Mouse (Mus musculus) C2C12 (cell line): Measurements from ENCODE around the gene Rab8b. TPM values are rescaled to one million over a fixed set of nuclear protein-coding genes. Genes with fewer than 3 reads are reported as not detected.

Experiments used
- H3K27me3 ChIP-seq: one replicate; pipeline ENCODE4 v1.6.1; 2011; ENCODE audit not compliant: control insufficient read depth, insufficient read depth, insufficient read length
- H3K36me3 ChIP-seq: one replicate; pipeline ENCODE4 v1.6.1; 2011; ENCODE audit not compliant: control insufficient read depth, insufficient read depth
- H3K4me3 ChIP-seq: one replicate; pipeline ENCODE4 v1.5.1; 2011; ENCODE audit warnings: mild to moderate bottlenecking, control low read depth; ENCODE audit not compliant: poor library complexity, insufficient read depth, severe bottlenecking
- H3K79me2 ChIP-seq: one replicate; pipeline ENCODE4 v1.6.1; 2011; ENCODE audit not compliant: control insufficient read depth, insufficient read depth
- H3K79me3 ChIP-seq: one replicate; pipeline ENCODE4 v1.6.1; 2011; ENCODE audit warnings: low read depth, control low read depth
- H3ac ChIP-seq: one replicate; pipeline ENCODE3; 2011; ENCODE audit warnings: low read depth; ENCODE audit not compliant: control insufficient read depth, insufficient read length
- CEBPB ChIP-seq: IDR thresholded peaks from one replicate; pipeline ENCODE4 v1.6.1; 2011; ENCODE audit warnings: low read depth, mild to moderate bottlenecking, control low read depth, moderate library complexity
- CTCF ChIP-seq: IDR thresholded peaks from one replicate; pipeline ENCODE4 v1.5.1; 2011; ENCODE audit not compliant: control insufficient read depth, insufficient read depth, insufficient read length
- FOSL1 ChIP-seq: IDR thresholded peaks from one replicate; pipeline ENCODE4 v1.8.0; 2011; ENCODE audit warnings: mild to moderate bottlenecking, low read length; ENCODE audit not compliant: poor library complexity, insufficient read depth, severe bottlenecking
- MAX ChIP-seq: IDR thresholded peaks from one replicate; pipeline ENCODE4 v1.6.1; 2011; ENCODE audit warnings: mild to moderate bottlenecking, control low read depth
- MYOD1 ChIP-seq: IDR thresholded peaks from one replicate; pipeline ENCODE4 v1.6.1; 2011; ENCODE audit warnings: low read depth; ENCODE audit not compliant: control insufficient read depth, insufficient read length
- MYOG ChIP-seq: IDR thresholded peaks from one replicate; pipeline ENCODE4 v1.6.1; 2011; ENCODE audit not compliant: control insufficient read depth, insufficient read length; ENCODE audit errors: extremely low read depth
- USF1 ChIP-seq: IDR thresholded peaks from one replicate; pipeline ENCODE4 v1.6.1; 2011; ENCODE audit warnings: low read depth, mild to moderate bottlenecking, control low read depth, moderate library complexity
- polyA plus RNA-seq: library from polyadenylated mRNA; unstranded; fragments of >200 nt; fragmentation: generic; extraction: Trizol; gene quantifications from one replicate; pipeline ENCODE4 v1.2.1, GENCODE M21; 2012; ENCODE audit warnings: missing spikeins

Gene Rab8b
- polyA plus RNA-seq, 1 experiment, result 4.1 TPM

DNA sequence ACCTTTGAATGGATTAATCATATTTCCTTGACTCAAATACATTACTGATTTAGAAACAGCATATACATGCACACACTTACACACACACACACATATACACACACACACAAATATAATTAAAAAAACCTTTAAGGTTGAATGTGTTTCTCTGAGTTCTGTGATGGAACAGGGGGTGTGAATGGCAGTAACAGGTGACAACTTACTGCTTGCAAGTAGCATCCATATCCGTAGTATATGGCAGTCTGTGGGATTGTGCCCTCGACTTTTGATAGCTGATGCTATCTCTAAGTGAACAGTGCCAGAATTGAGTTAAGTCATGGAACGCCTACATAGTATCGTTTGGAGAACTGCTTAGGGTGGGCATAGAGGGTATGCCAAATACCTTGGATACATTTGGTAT lies 57.3 kb downstream of the Rab8b start:
- H3K79me2 ChIP-seq, result no peaks in the 10 kb centered on the region
- H3K79me3 ChIP-seq, result no peaks in the 10 kb centered on the region
- H3K4me3 ChIP-seq, result no peak overlapping the region
- H3K27me3 ChIP-seq, result no peaks in the 10 kb centered on the region
- peaks cover 8% of the 10 kb centered on the region for H3K36me3 ChIP-seq
- H3ac ChIP-seq, result no peak overlapping the region
- TF ChIP-seq FOSL1, result no peak
- no peak for TF ChIP-seq CTCF
- TF ChIP-seq MAX, result no peak
- TF ChIP-seq CEBPB, result no peak
- TF ChIP-seq MYOD1, result peak; percentile 48
- no peak for TF ChIP-seq MYOG
- TF ChIP-seq USF1, result no peak

DNA sequence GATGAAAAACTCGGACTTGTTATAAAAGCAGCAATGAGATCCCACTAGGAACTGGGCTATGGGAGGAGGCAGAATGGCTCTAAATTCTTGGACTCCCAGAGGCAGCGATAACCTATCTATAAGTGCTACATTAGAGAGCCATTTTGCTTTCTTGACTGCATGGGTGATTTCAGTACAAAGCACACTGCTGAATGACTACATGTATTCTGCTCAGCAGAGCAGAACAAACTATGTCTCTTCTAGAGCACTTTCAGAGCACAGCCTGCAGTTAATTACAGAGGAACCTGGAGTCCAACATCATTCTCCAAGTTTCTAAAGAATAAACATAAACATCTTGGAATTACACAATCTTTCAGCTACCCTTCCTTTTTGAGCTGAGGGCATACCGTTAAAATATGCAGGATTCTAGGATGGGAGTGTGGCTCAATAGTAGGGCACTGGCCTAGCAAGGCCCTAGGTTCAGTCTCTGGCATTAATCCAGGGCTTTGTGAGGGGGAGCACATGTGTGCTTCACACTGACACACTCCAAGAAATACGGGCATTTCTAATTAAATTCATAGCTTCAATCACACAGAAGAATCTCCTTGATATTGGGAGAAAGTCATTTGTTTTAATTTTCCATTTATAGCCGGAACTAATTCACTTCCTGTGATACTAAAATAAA lies 58.3 kb downstream of the Rab8b start:
- Histone ChIP-seq H3K79me3 (no peaks in the 10 kb centered on the region), H3K4me3 (no peak overlapping the region), H3ac (no peak overlapping the region), H3K79me2 (no peaks in the 10 kb centered on the region), H3K36me3 (peaks cover 8% of the 10 kb centered on the region), H3K27me3 (no peaks in the 10 kb centered on the region)
- TF ChIP-seq MYOD1 (no peak), MAX (no peak), USF1 (no peak)

DNA sequence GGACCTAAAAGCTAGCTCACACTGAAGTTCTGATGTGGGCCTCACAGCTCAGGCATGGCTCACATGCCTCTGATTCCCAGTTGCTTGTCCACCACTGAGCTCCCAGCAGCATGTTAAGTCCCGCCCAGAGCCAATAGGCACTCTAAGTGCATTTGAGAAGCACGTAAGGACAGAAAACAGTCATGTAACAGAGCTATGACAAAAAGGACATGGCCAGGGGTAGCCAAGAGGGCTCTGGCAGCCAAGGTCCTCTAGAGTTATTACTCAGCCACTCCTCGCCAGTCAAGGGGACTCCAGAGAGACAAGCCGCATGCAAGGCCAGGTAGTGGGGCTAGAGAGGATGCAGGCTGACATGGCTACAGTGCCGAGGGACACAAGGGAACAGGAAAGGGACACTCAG lies 60.0 kb downstream of the Rab8b start:
- TF ChIP-seq MYOG (no peak), MAX (no peak), MYOD1 (no peak), USF1 (no peak)
- Histone ChIP-seq H3K79me2 (no peaks in the 10 kb centered on the region), H3K79me3 (no peaks in the 10 kb centered on the region), H3ac (no peak overlapping the region), H3K27me3 (no peaks in the 10 kb centered on the region), H3K4me3 (no peak overlapping the region), H3K36me3 (peaks cover 8% of the 10 kb centered on the region)

DNA sequence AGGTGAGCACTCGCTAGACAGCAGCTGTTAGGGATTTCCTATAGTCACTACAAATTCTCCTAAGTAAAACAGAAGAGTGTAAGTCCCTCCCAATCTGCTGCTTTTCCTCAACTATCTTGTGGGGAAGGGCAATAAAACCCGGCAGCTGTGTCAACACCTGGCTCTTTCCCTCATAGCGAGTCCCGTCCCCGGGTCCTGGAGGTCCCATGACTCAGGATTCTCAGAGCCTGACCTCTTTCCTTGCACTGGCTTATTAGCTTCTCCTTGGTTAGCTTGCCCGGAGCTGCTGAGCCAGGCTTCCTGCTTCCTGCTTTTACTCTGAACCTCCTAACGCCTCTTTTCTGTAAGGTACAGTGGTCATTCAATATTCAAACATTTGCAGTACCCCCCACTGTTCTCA lies 63.6 kb downstream of the Rab8b start:
- Histone ChIP-seq H3ac (no peak overlapping the region), H3K79me2 (no peaks in the 10 kb centered on the region), H3K4me3 (no peak overlapping the region), H3K27me3 (no peaks in the 10 kb centered on the region), H3K36me3 (peaks cover 11% of the 10 kb centered on the region), H3K79me3 (no peaks in the 10 kb centered on the region)
- peak; percentile 93 for TF ChIP-seq MYOD1
- no peak for TF ChIP-seq MAX

DNA sequence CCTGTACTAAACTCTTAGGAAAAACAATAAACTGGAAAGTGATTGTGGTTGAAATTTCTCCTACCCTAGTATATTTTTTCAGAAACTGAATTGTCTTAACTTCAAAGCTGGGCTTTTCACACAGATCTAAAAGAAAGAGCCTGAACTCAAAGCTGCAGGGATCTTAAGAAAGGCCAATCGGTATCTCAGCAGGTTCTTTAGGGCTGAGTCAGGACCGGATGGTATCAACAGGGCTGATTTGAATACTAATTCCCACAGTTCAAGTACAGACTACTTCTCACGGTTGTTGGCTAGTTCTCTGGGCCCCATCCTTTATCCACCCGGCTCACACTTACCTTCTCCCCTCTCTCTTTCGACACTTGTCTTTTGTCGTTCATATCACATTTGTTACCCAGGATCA lies 66.9 kb downstream of the Rab8b start:
- Histone ChIP-seq H3K79me3 (no peaks in the 10 kb centered on the region), H3K27me3 (no peaks in the 10 kb centered on the region), H3ac (no peak overlapping the region), H3K4me3 (no peak overlapping the region), H3K36me3 (peaks cover 3% of the 10 kb centered on the region), H3K79me2 (no peaks in the 10 kb centered on the region)
- TF ChIP-seq CTCF (no peak), MYOG (no peak)

DNA sequence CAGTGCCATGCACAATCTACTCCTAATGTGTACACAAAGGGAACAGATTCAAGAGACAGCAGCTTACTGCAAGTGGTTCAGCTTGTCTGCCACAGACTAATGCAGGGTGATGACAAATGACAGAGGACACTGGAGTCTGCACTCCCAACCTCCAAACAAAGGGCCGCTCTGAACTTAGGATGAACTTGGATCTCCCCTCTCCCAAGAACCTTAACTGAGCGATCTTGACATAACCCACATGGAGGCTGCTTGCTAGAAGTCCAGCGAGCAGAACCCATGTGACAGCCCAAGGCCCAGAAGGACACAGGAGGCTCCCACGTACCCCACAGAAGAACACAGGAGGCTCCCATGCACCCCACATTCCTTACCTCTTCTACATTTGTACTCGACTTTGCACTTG lies 68.5 kb downstream of the Rab8b start:
- Histone ChIP-seq H3K79me2 (no peaks in the 10 kb centered on the region), H3K79me3 (no peaks in the 10 kb centered on the region), H3K36me3 (peaks cover 12% of the 10 kb centered on the region), H3ac (no peak overlapping the region), H3K4me3 (no peak overlapping the region), H3K27me3 (no peaks in the 10 kb centered on the region)
- TF ChIP-seq USF1 (no peak), FOSL1 (no peak), MYOG (no peak), MAX (no peak), MYOD1 (no peak), CTCF (no peak), CEBPB (no peak)

DNA sequence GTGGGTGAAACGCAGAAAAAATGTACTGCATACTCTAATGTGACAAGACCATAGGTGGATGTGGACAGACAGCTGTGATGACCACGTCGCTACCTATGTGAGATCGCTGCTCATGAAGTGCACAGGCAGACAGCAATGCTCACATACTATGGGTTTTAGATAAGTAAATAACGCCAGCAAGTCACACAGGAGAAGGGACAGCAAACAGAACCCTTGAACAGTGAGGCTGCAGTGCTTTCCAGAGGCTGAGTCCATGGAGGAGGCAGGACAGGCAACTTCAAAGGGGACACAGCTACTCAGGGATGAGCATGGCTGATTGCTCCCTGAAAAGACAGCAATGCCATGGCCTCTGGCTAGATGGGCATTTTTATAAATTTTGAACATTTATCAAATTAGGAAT lies 72.7 kb downstream of the Rab8b start:
- H3K79me3 ChIP-seq, result no peaks in the 10 kb centered on the region
- H3K27me3 ChIP-seq, result no peaks in the 10 kb centered on the region
- no peak overlapping the region for H3K4me3 ChIP-seq
- H3K79me2 ChIP-seq, result no peaks in the 10 kb centered on the region
- H3K36me3 ChIP-seq, result peaks cover 9% of the 10 kb centered on the region
- TF ChIP-seq CTCF (no peak), CEBPB (no peak), USF1 (no peak), MAX (no peak)
- H3ac ChIP-seq, result no peak overlapping the region
